ENCODE assay signal across 14 mouse cellular contexts in genomic region chr1:88825215-88825614, GRCm38 (mm10).
"Had no signal": no experiment of that assay in that cellular context is flagged by ENCODE, and none has a peak within 500 bp of the region (broad histone marks: within the 10 kb centered on the region; RNA-seq: fewer than 3 reads in every experiment).

No protein-coding gene starts in this region.

- H3K4me1 ChIP-seq: liver, embryonic 13.5 days; midbrain, embryonic 12.5 days; midbrain, embryonic 15.5 days; stomach, embryonic 15.5 days had no signal

- H3K27me3 ChIP-seq: liver, embryonic 13.5 days; midbrain, embryonic 12.5 days; midbrain, embryonic 15.5 days; stomach, embryonic 15.5 days had no signal

- H3K9ac ChIP-seq: liver, embryonic 13.5 days; lung, embryonic 14.5 days; midbrain, embryonic 12.5 days; midbrain, embryonic 15.5 days; stomach, embryonic 15.5 days had no signal

- H3K27ac ChIP-seq: kidney, postnatal 0 days; layer of hippocampus, adult 2 months; liver, embryonic 13.5 days; macrophage; midbrain, embryonic 12.5 days; midbrain, embryonic 15.5 days; stomach, embryonic 15.5 days had no signal

- H3K4me3 ChIP-seq: layer of hippocampus, adult 2 months; liver, embryonic 13.5 days; midbrain, embryonic 12.5 days; midbrain, embryonic 15.5 days; stomach, embryonic 15.5 days had no signal

- DNase-seq: kidney, adult 11 months; kidney, postnatal 25 days; layer of hippocampus, adult 9-11 months; liver, embryonic 13.5 days; lung, embryonic 14.5 days; spleen, adult 18-20 months; thymus, postnatal 36 days had no signal

- H3K4me2 ChIP-seq: liver, embryonic 13.5 days; lung, embryonic 14.5 days; midbrain, embryonic 12.5 days; midbrain, embryonic 15.5 days; stomach, embryonic 15.5 days had no signal

- H3K36me3 ChIP-seq: liver, embryonic 13.5 days; midbrain, embryonic 12.5 days; midbrain, embryonic 15.5 days; stomach, embryonic 15.5 days had no signal

- ATAC-seq: lung, postnatal 0 days; midbrain, embryonic 15.5 days had no signal

- H3K9me3 ChIP-seq: liver, embryonic 13.5 days; midbrain, embryonic 12.5 days; midbrain, embryonic 15.5 days; stomach, embryonic 15.5 days had no signal
